Mouse (Mus musculus): Measurements from ENCODE around the gene Agpat3. TPM values are rescaled to one million over a fixed set of nuclear protein-coding genes. Genes with fewer than 3 reads are reported as not detected.

Agpat3 gene
- polyA plus RNA-seq, 1 experiment from 2014 or later = 32.8 TPM

DNA sequence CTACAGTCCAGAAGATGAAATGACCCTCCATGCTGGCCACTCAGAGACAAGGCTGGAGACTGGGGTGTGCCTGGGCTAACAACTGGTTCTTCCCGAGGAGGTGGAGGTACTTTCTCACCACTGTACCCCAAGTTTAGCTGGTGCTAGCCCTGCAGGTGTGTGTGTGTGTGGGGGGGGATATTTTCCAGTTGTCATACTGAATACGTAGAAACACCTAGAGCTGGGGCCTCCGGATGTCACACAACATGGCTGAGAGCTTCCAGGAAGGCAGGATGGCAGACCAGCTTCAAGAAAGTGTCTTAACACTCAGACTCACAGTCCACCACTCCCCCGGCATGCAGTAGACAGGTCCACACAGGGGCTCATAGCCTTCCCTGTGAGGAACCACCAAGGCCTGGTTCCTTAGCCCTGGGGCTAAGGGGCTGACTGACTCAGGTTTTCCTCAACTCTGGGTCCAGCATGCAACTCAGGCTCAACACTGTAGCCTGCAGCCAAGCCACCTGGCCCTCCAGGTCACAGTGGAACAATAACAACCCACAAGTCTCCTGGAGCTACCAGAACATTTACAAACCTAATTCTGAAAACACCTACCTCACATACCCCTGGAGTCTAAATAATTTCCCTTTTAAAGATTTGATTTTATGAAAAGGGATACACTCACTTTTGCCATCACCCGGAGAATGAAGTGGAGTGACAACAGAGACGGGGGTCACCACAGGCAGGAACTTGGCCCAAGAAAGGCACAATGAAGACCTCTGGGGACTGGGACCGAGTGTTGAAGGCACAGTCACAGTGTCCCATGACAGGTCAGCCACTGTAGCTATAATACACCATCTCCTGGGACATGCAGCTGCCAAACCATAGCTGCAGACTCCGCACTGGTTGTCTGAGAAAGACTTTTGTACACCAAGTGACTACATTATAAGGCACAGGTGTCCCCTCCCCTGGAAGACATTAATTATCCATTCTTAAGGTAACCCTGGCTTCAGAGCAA is 53.3 kb downstream of the Agpat3 start:
- Histone ChIP-seq H3K27me3 (replicated peaks; ENCODE audit: low read depth, poor library complexity, severe bottlenecking) (no peaks in the 10 kb centered on the region), H3K9me3 (no peaks in the 10 kb centered on the region), H3K36me3 (replicated peaks) (peaks cover 14% of the 10 kb centered on the region), H3K27ac (replicated peaks) (no peak overlapping the region), H3K4me1 (peaks cover 28% of the 10 kb centered on the region), H3K4me3 (no peak overlapping the region)
- WGBS = 88% methylated on average over 8 of the region's 8 CpGs
- DNase-seq (ENCODE audit: low spot score) = no peak

DNA sequence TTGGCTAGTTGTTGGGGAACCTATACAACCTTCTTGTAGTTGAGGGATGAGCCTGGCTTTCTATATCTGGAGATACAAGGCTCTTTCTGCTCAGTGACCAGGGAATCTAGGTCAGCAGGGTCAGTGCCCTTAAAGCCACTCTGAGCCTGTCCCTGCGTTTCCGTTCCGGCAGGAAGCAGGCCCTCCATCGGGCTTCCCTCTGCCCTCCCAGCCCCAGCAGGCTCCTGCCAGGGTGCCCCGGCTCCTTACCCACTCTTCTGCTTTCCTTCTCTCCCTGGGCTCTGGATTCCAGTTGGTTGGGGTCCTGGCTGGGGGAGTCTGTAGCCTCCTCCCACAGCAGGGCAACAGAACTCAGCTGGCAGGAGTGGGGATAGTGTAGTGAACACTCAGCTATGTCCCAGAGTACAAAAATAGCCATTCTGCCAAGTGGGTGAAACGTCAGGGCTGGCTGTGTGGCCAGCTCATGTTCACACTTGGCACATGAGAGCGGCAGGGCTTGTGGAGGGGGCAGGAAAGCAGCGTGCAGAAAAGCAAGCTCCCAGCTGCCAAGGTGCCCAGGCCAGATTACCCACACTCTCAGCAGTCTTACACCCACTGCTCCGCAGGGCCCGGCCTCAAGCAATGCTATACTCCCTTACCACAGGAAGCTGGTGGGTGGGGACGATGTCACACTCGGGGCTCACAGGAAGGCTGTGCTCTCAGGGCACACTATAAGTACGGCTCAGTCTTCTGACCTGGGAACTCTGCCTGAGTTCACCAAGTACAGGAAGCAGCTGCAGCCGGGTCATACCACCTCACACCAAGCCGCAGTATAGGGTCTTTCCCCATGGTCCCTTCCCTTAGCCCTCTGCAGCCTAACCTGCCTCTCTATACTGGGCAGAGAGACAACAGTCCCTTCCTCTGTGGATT is 54.5 kb downstream of the Agpat3 start:
- peak; percentile 25 for DNase-seq (ENCODE audit: low spot score)
- peak overlapping the region; percentile 75 for H3K27ac ChIP-seq (replicated peaks)

DNA sequence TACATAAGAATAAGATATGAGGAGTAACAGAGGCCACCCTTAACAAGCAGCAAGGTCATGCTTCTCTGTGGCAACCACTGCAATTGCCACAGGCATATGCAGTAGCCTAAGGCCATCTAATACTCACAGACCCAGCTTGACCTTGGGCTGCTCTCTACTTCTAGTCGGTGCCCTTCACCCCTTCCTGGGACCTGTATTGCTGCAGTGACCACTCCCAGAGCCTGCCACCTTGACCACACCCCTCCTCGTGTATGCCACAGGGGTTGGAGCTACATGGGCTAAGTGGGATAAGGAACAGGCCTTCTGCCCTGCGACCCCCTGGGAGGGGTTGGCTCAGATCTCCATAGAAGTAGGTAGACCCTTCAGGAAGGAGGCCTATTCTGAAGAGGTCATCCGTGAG is 55.3 kb downstream of the Agpat3 start:
- Histone ChIP-seq H3K27ac (replicated peaks) (no peak overlapping the region), H3K4me3 (no peak overlapping the region), H3K9me3 (no peaks in the 10 kb centered on the region), H3K36me3 (replicated peaks) (peaks cover 8% of the 10 kb centered on the region; the same call in 1 of the 2 replicates), H3K27me3 (replicated peaks; ENCODE audit: low read depth, poor library complexity, severe bottlenecking) (no peaks in the 10 kb centered on the region), H3K4me1 (peaks cover 31% of the 10 kb centered on the region)
- 81% methylated on average over 4 of the region's 4 CpGs for WGBS
- DNase-seq (ENCODE audit: low spot score) = no peak

More for the DNA sequence above, 54.5 kb downstream of the Agpat3 start:
- H3K36me3 ChIP-seq (replicated peaks) = peaks cover 9% of the 10 kb centered on the region; the same call in 1 of the 2 replicates
- WGBS = 55% methylated on average over 15 of the region's 15 CpGs
- H3K27me3 ChIP-seq (replicated peaks; ENCODE audit: low read depth, poor library complexity, severe bottlenecking) = no peaks in the 10 kb centered on the region
- H3K9me3 ChIP-seq = no peaks in the 10 kb centered on the region
- peaks cover 31% of the 10 kb centered on the region for H3K4me1 ChIP-seq
- peak overlapping the region; percentile 16; the same call in 1 of the 2 replicates for H3K4me3 ChIP-seq

DNA sequence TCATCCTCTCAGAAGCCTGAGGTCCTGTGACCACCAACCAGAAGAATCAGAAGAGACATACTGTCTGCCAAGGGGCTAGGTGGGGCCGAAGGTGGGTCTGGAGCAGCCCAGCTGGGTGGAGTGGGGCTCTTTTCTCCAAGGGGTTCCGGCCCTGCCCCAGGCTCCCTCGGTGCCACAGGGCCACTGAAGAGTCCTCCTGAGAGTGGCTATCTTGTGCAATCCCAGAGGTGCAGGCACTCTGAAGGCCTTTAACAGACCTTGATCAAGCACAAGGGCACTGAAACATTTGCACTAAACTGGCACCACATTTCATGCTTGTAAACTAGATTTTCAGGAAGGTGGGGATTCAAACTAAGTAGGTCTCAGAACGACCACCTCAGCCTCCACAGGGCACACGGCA is 55.9 kb downstream of the Agpat3 start:
- H3K9me3 ChIP-seq = no peaks in the 10 kb centered on the region
- H3K4me1 ChIP-seq = peaks cover 35% of the 10 kb centered on the region
- 0 out of 2 replicates have a peak, but pooled peaks cover 4% of the 10 kb centered on the region for H3K36me3 ChIP-seq (replicated peaks)
- H3K4me3 ChIP-seq = no peak overlapping the region
- no peaks in the 10 kb centered on the region for H3K27me3 ChIP-seq (replicated peaks; ENCODE audit: low read depth, poor library complexity, severe bottlenecking)
- DNase-seq (ENCODE audit: low spot score) = no peak
- 87% methylated on average over 5 of the region's 5 CpGs for WGBS
- no peak overlapping the region for H3K27ac ChIP-seq (replicated peaks)

DNA sequence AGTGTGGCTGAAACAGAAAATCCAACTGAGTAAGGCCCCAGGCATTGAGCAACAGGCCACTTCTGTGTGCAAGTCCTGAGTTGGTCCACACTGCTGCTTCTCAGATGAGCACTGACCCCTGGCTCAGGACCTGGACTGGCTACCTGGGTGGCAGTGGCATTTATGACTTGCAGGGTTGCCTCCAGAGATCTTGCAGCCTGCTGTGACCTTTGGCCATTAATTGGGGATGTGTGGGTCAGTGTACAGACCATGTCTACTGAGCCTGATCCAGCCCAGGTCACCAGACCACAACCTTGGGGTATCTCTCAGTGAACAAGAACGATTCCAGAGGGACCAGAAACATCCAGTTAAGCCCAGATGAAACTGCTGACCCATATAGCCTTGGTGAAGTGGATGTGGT is 58.7 kb downstream of the Agpat3 start:
- H3K4me3 ChIP-seq = no peak overlapping the region
- H3K9me3 ChIP-seq = no peaks in the 10 kb centered on the region
- H3K27ac ChIP-seq (replicated peaks) = no peak overlapping the region
- H3K36me3 ChIP-seq (replicated peaks) = no peaks in the 10 kb centered on the region
- no peak for DNase-seq (ENCODE audit: low spot score)
- WGBS = 78% methylated on average over 1 of the region's 1 CpGs
- H3K27me3 ChIP-seq (replicated peaks; ENCODE audit: low read depth, poor library complexity, severe bottlenecking) = no peaks in the 10 kb centered on the region
- H3K4me1 ChIP-seq = peaks cover 43% of the 10 kb centered on the region

DNA sequence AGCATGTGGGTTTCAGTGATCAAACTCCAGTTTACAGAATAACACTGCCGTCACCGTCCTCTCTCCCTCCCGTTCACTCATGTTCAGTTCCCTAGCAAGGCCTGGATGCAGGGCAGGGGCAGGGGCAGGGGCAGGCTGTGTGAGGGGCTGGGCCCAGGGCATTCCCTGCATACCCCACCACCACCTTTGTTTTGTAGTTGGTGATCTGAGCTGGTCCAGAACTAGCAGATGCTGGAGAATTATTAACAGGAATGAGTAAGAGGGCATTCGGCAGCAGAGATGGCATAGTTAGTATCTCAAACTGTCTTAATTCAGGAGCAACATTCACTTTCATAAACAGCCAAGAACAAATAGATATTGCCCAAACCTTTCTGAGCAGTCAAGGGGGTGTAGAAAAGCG is 59.9 kb downstream of the Agpat3 start:
- no peak overlapping the region for H3K4me3 ChIP-seq
- H3K36me3 ChIP-seq (replicated peaks) = peaks cover 8% of the 10 kb centered on the region
- H3K4me1 ChIP-seq = peaks cover 31% of the 10 kb centered on the region
- no peaks in the 10 kb centered on the region for H3K27me3 ChIP-seq (replicated peaks; ENCODE audit: low read depth, poor library complexity, severe bottlenecking)
- no peak for DNase-seq (ENCODE audit: low spot score)
- H3K9me3 ChIP-seq = no peaks in the 10 kb centered on the region
- 93% methylated on average over 5 of the region's 5 CpGs for WGBS
- H3K27ac ChIP-seq (replicated peaks) = no peak overlapping the region

DNA sequence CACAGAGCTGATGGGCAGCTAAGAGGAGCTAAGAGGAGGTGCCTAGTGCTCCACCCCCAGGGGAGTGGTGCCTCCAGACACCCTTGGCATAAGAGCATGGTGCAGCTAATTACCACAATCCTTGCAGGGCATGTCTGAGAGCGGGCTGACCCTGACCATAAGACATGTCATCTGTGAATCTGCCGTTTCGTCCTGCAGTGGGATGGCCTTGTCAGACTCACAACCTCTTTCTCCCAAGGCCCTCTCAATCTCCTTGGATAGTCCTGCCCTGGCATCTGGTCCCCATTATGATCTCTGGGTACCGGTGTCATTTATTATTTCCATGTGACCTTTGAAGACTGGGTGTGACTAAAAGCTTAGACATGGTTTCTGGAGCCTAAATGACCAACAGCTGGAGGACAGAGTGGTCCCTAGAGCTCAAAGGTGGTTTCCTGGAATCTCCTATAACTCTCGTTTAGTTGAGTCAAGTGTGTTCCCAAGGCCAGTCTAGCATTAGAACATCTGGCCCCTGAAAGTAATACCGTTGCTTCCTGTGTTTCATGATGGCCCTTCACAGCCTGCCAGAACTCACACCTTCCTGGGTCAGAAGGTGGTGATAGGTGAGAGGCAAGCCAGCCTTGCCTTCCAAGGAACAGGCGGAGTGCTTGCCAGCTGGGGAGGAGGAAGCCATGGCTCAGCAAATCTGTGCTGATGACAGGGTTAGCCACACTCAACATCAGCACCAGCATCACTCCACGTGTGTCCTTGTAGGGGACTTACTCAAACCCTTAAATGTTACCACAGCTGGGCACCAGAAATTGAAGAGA is 61.4 kb downstream of the Agpat3 start:
- Histone ChIP-seq H3K4me1 (peaks cover 28% of the 10 kb centered on the region), H3K27ac (replicated peaks) (no peak overlapping the region), H3K36me3 (replicated peaks) (peaks cover 22% of the 10 kb centered on the region), H3K4me3 (no peak overlapping the region), H3K9me3 (no peaks in the 10 kb centered on the region), H3K27me3 (replicated peaks; ENCODE audit: low read depth, poor library complexity, severe bottlenecking) (no peaks in the 10 kb centered on the region)
- WGBS = 54% methylated on average over 8 of the region's 8 CpGs
- peak; percentile 49 for DNase-seq (ENCODE audit: low spot score)

DNA sequence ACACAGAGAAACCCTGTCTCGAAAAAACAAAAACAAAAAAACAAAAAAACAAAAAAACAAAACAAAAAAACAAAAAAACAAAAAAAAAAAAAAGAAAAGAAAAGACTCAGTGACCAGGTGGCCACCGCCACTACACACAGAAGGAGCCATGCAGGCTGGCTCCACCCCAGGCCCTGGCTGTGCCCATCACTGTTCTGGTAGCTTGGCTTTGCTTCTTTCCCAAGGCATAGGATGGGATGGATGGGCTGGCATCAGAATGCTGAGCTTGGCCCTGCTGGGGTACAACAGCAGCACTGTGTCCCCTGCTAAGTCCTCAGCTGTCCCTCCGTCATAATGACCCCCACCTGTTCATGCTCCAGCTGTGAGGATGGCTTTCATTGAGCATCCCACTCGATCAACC is 63.4 kb downstream of the Agpat3 start:
- H3K36me3 ChIP-seq (replicated peaks) = peaks cover 42% of the 10 kb centered on the region
- DNase-seq (ENCODE audit: low spot score) = no peak
- no peaks in the 10 kb centered on the region for H3K27me3 ChIP-seq (replicated peaks; ENCODE audit: low read depth, poor library complexity, severe bottlenecking)
- WGBS = 83% methylated on average over 4 of the region's 4 CpGs
- H3K9me3 ChIP-seq = no peaks in the 10 kb centered on the region
- no peak overlapping the region for H3K4me3 ChIP-seq
- H3K27ac ChIP-seq (replicated peaks) = no peak overlapping the region
- peaks cover 15% of the 10 kb centered on the region for H3K4me1 ChIP-seq

DNA sequence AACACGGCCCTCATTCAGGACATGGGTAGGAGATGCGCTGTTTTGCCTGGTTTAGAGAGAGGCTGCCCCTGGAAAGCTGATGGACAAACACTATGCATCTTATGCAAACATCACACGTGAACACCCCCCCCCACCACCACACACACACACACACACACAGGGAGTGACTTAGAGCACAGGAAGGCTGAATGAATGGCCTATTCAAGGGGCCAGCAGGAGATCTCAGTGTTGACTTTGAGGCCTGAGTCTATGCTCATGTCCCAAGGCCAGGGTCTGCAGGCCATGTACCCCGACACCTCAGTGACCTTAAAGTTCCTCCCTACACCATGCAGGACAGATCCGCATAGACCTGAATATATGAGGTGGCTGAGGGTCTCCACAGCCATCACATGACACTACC is 64.2 kb downstream of the Agpat3 start:
- Histone ChIP-seq H3K9me3 (no peaks in the 10 kb centered on the region), H3K27me3 (replicated peaks; ENCODE audit: low read depth, poor library complexity, severe bottlenecking) (no peaks in the 10 kb centered on the region), H3K4me1 (peaks cover 13% of the 10 kb centered on the region), H3K36me3 (replicated peaks) (peaks cover 49% of the 10 kb centered on the region), H3K4me3 (no peak overlapping the region), H3K27ac (replicated peaks) (no peak overlapping the region)
- 91% methylated on average over 5 of the region's 5 CpGs for WGBS
- DNase-seq (ENCODE audit: low spot score) = no peak

DNA sequence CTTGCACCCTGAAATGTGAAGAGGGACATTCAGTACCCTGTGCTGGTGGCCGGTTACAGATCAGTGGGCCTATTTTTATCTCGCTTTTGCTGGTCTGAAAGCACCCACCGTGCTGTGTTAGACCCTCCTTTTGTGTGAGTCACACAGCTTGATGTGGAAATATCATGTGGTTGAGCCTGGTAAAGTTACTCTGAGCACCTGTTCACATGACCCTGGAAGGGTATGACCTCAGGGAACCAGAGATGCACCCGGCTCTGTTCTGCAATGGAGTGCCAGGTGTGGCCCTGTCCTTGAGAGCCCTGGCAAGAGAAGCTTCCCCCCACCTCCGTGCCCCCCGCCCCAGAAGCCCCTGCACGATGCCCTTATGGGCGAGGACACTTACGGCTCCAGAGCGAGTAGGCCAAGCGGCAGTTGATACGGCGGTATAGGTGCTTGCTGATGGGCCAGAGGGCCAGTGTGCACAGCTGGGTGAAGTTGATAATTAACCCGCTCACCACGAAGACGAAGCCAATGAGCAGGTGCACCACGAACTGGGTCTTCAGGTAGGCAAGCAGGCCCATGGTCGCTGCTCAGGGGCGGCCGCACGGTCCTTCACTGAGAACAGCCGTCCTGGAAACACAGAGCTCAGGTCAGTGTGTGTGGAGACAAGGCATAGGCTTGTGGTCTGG is 64.7 kb downstream of the Agpat3 start:
- Histone ChIP-seq H3K27me3 (replicated peaks; ENCODE audit: low read depth, poor library complexity, severe bottlenecking) (no peaks in the 10 kb centered on the region), H3K4me3 (no peak overlapping the region), H3K9me3 (no peaks in the 10 kb centered on the region), H3K4me1 (peaks cover 13% of the 10 kb centered on the region), H3K36me3 (replicated peaks) (peaks cover 54% of the 10 kb centered on the region), H3K27ac (replicated peaks) (no peak overlapping the region)
- 93% methylated on average over 22 of the region's 22 CpGs for WGBS
- DNase-seq (ENCODE audit: low spot score) = no peak

DNA sequence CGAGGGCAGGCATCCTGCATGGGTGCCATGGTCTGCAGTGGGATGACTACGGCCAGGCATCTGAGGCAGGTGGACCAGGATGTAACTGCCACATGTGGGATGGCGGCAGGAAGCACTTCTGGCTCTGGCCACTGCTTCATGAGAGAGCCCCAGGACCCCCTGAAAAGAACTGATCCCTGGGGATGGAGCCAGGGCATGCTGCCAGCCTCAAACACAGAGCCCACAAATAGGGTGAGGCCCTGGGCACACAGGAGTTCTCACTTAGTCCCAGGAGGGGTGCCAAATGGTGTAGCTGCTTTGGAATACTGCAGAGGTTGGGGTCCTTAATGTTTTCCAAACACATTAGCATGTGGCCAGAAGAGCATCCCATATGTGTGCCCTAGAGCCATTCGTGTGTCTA is 66.3 kb downstream of the Agpat3 start:
- Histone ChIP-seq H3K36me3 (replicated peaks) (peaks cover 70% of the 10 kb centered on the region), H3K4me1 (peaks cover 5% of the 10 kb centered on the region), H3K9me3 (no peaks in the 10 kb centered on the region), H3K27me3 (replicated peaks; ENCODE audit: low read depth, poor library complexity, severe bottlenecking) (no peaks in the 10 kb centered on the region), H3K27ac (replicated peaks) (no peak overlapping the region), H3K4me3 (no peak overlapping the region)
- WGBS = 87% methylated on average over 4 of the region's 4 CpGs
- no peak for DNase-seq (ENCODE audit: low spot score)
